Mouse (Mus musculus) embryonic facial prominence, embryonic 15.5 days (tissue): ENCODE results near the gene Thoc7. TPM values are rescaled to one million over a fixed set of nuclear protein-coding genes. Genes with fewer than 3 reads are reported as not detected.

Experiments
- polyA plus RNA-seq: library from polyadenylated mRNA; unstranded; fragments of >200 nt; fragmentation: Nextera tagmentation; extraction: Ambion mirVana; gene quantifications from 2 replicates; pipeline ENCODE4 v1.2.1, GENCODE M21; 2015

The Thoc7 gene
- polyA plus RNA-seq, 1 experiment from 2014 or later: 160 TPM

Other genes starting within 250 kb of the Thoc7 start
- 0.72 and 1.5 TPM in 2 replicates for gene Gm281, start 47.4 kb downstream of the Thoc7 start, polyA plus RNA-seq
- 4.8 and 6.2 TPM in 2 replicates for gene Atxn7, start 412 bp downstream of the Thoc7 start, polyA plus RNA-seq
- 203 and 215 TPM in 2 replicates for gene Psmd6, start 159.1 kb upstream of the Thoc7 start, polyA plus RNA-seq
- gene Olfr720, start 225.0 kb upstream of the Thoc7 start, polyA plus RNA-seq: 0.20 and 0.28 TPM in 2 replicates